Mouse (Mus musculus) C2C12 (cell line): ENCODE results near the gene Apba1.

Source experiments
- CEBPB ChIP-seq: IDR thresholded peaks from one replicate; pipeline ENCODE4 v1.6.1; 2011; ENCODE audit warnings: low read depth, mild to moderate bottlenecking, control low read depth, moderate library complexity
- CTCF ChIP-seq: IDR thresholded peaks from one replicate; pipeline ENCODE4 v1.5.1; 2011; ENCODE audit not compliant: control insufficient read depth, insufficient read depth, insufficient read length
- MAX ChIP-seq: IDR thresholded peaks from one replicate; pipeline ENCODE4 v1.6.1; 2011; ENCODE audit warnings: mild to moderate bottlenecking, control low read depth
- MYOG ChIP-seq: IDR thresholded peaks from one replicate; pipeline ENCODE4 v1.6.1; 2011; ENCODE audit not compliant: control insufficient read depth, insufficient read length; ENCODE audit errors: extremely low read depth

GRCm38 (mm10) chr19:23874502-23874901 lies 115.8 kb downstream of the Apba1 start:
- no peak for TF ChIP-seq CTCF
- TF ChIP-seq MAX: no peak
- no peak for TF ChIP-seq MYOG
- no peak for TF ChIP-seq CEBPB
